Mouse (Mus musculus) liver, embryonic 16.5 days (tissue): ENCODE measurements around the gene Prss23. TPM values are rescaled to one million over a fixed set of nuclear protein-coding genes. Genes with fewer than 3 reads are reported as not detected.
A peak's percentile ranks its signal among the peaks of the same experiment; 100 is the strongest.

Experiments used
- ATAC-seq: fragments of 200-750 bp; cut with Nextera tagmentation; 2 replicates; pipeline ENCODE4 v1.8.0; 2017; ENCODE audit warnings: low read depth, mild to moderate bottlenecking, moderate number of reproducible peaks, moderate library complexity
- H3K27ac ChIP-seq: fragments of 300-500 bp; sonication (generic); 2 replicates; pipeline ENCODE4 v1.5.1; 2014; ENCODE audit warnings: mild to moderate bottlenecking, low read length
- H3K27me3 ChIP-seq: fragments of 300-500 bp; sonication (generic); 2 replicates; pipeline ENCODE4 v1.6.1; 2014; ENCODE audit warnings: low read depth, low read length, mixed read lengths; ENCODE audit not compliant: control insufficient read depth, insufficient read depth
- H3K36me3 ChIP-seq: fragments of 300-500 bp; sonication (generic); 2 replicates; pipeline ENCODE4 v1.6.1; 2014; ENCODE audit warnings: mild to moderate bottlenecking; ENCODE audit not compliant: control insufficient read depth, insufficient read depth
- H3K4me1 ChIP-seq: fragments of 300-500 bp; sonication (generic); 2 replicates; pipeline ENCODE4 v1.6.1; 2014; ENCODE audit warnings: low read depth, low read length, mixed read lengths; ENCODE audit not compliant: control insufficient read depth
- H3K4me2 ChIP-seq: fragments of 300-500 bp; sonication (generic); 2 replicates; pipeline ENCODE4 v1.6.1; 2014; ENCODE audit warnings: low read depth, low read length, mixed read lengths
- H3K4me3 ChIP-seq: fragments of 300-500 bp; sonication (generic); 2 replicates; pipeline ENCODE4 v1.5.1; 2014; ENCODE audit warnings: low read depth, mild to moderate bottlenecking, low read length
- H3K9ac ChIP-seq: fragments of 300-500 bp; sonication (generic); 2 replicates; pipeline ENCODE4 v1.6.1; 2014; ENCODE audit warnings: low read depth, low read length
- H3K9me3 ChIP-seq: fragments of 300-500 bp; sonication (generic); replicated peaks from 2 replicates; pipeline ENCODE4 v1.6.1; 2016; ENCODE audit warnings: low read length; ENCODE audit not compliant: control insufficient read depth
- WGBS: fragments of 180-500 bp; shearing (Covaris S2); extraction: QIAGEN DNeasy Blood & Tissue Kit; methylation state at CpG from one replicate; pipeline ENCODE4 v1.1.7; 2014; ENCODE audit not compliant: insufficient replicate concordance; 5-methylcytosine and 5-hydroxymethylcytosine counted together
- polyA plus RNA-seq: library from polyadenylated mRNA; unstranded; fragments of >200 nt; fragmentation: Nextera tagmentation; extraction: Ambion mirVana; gene quantifications from 2 replicates; pipeline ENCODE4 v1.2.1, GENCODE M21; 2015

Gene Prss23
- polyA plus RNA-seq, 1 experiment from 2014 or later = 5.0 TPM

- no peak overlapping the region for H3K27ac ChIP-seq
- no peaks in the 10 kb centered on the region for H3K36me3 ChIP-seq
- H3K4me1 ChIP-seq = no peaks in the 10 kb centered on the region
- H3K4me2 ChIP-seq = no peak overlapping the region
- H3K4me3 ChIP-seq = no peak overlapping the region
- H3K9me3 ChIP-seq = no peaks in the 10 kb centered on the region
- H3K27me3 ChIP-seq = no peaks in the 10 kb centered on the region
- no peak for ATAC-seq
- no peak overlapping the region for H3K9ac ChIP-seq
- WGBS = 55% methylated on average over 5 of the region's 5 CpGs
Measured at GRCm38 (mm10) chr7:89557056-89557455, 30.1 kb upstream of the Prss23 start.

GRCm38 (mm10) chr7:89556652-89557051 is 29.7 kb upstream of the Prss23 start:
- no peaks in the 10 kb centered on the region for H3K9me3 ChIP-seq
- no peak overlapping the region for H3K4me2 ChIP-seq
- WGBS = 50% methylated on average over 4 of the region's 4 CpGs
- ATAC-seq = no peak
- no peak overlapping the region for H3K4me3 ChIP-seq
- H3K27ac ChIP-seq = no peak overlapping the region
- no peaks in the 10 kb centered on the region for H3K4me1 ChIP-seq
- H3K9ac ChIP-seq = no peak overlapping the region
- no peaks in the 10 kb centered on the region for H3K27me3 ChIP-seq
- no peaks in the 10 kb centered on the region for H3K36me3 ChIP-seq

- ATAC-seq = no peak
- Histone ChIP-seq H3K4me1 (no peaks in the 10 kb centered on the region), H3K4me2 (no peak overlapping the region), H3K9me3 (no peaks in the 10 kb centered on the region), H3K27ac (no peak overlapping the region), H3K27me3 (no peaks in the 10 kb centered on the region), H3K9ac (no peak overlapping the region), H3K4me3 (no peak overlapping the region), H3K36me3 (no peaks in the 10 kb centered on the region)
- WGBS = 64% methylated on average over 4 of the region's 4 CpGs
Measured at GRCm38 (mm10) chr7:89555170-89555569, 28.2 kb upstream of the Prss23 start.

- no peak overlapping the region for H3K27ac ChIP-seq
- no peaks in the 10 kb centered on the region for H3K4me1 ChIP-seq
- no peaks in the 10 kb centered on the region for H3K36me3 ChIP-seq
- H3K9ac ChIP-seq = no peak overlapping the region
- WGBS = 39% methylated on average over 1 of the region's 1 CpGs
- no peaks in the 10 kb centered on the region for H3K27me3 ChIP-seq
- ATAC-seq = peak; percentile 59
- no peak overlapping the region for H3K4me3 ChIP-seq
- H3K4me2 ChIP-seq = no peak overlapping the region
- H3K9me3 ChIP-seq = no peaks in the 10 kb centered on the region
Measured at GRCm38 (mm10) chr7:89554068-89554467, 27.1 kb upstream of the Prss23 start.

GRCm38 (mm10) chr7:89540976-89541375 is 14.0 kb upstream of the Prss23 start:
- Histone ChIP-seq H3K27ac (no peak overlapping the region), H3K4me3 (no peak overlapping the region), H3K9me3 (no peaks in the 10 kb centered on the region), H3K36me3 (no peaks in the 10 kb centered on the region), H3K27me3 (no peaks in the 10 kb centered on the region), H3K4me1 (no peaks in the 10 kb centered on the region), H3K4me2 (no peak overlapping the region), H3K9ac (no peak overlapping the region)
- ATAC-seq = no peak
- 56% methylated on average over 2 of the region's 2 CpGs for WGBS

- no peak overlapping the region for H3K9ac ChIP-seq
- no peaks in the 10 kb centered on the region for H3K36me3 ChIP-seq
- no peaks in the 10 kb centered on the region for H3K9me3 ChIP-seq
- no peak overlapping the region for H3K4me3 ChIP-seq
- no peaks in the 10 kb centered on the region for H3K27me3 ChIP-seq
- H3K4me1 ChIP-seq = no peaks in the 10 kb centered on the region
- no peak overlapping the region for H3K4me2 ChIP-seq
- ATAC-seq = no peak
- WGBS = 55% methylated on average over 6 of the region's 6 CpGs
- H3K27ac ChIP-seq = no peak overlapping the region
Measured at GRCm38 (mm10) chr7:89539391-89539790, 12.4 kb upstream of the Prss23 start.

- Histone ChIP-seq H3K9me3 (no peaks in the 10 kb centered on the region), H3K27ac (no peak overlapping the region), H3K4me1 (no peaks in the 10 kb centered on the region), H3K9ac (no peak overlapping the region), H3K4me3 (no peak overlapping the region), H3K36me3 (no peaks in the 10 kb centered on the region), H3K4me2 (no peak overlapping the region), H3K27me3 (no peaks in the 10 kb centered on the region; the same call in 1 of the 2 replicates)
- 19% methylated on average over 4 of the region's 4 CpGs for WGBS
- ATAC-seq = no peak
Measured at GRCm38 (mm10) chr7:89527430-89527856, 456 bp upstream of the Prss23 start.

GRCm38 (mm10) chr7:89523816-89524215 is 3.2 kb downstream of the Prss23 start:
- no peak for ATAC-seq
- H3K4me1 ChIP-seq = no peaks in the 10 kb centered on the region
- WGBS = 61% methylated on average over 4 of the region's 4 CpGs
- no peaks in the 10 kb centered on the region; the same call in 1 of the 2 replicates for H3K27me3 ChIP-seq
- no peak overlapping the region for H3K9ac ChIP-seq
- no peak overlapping the region for H3K4me3 ChIP-seq
- no peaks in the 10 kb centered on the region for H3K36me3 ChIP-seq
- H3K27ac ChIP-seq = no peak overlapping the region
- H3K9me3 ChIP-seq = no peaks in the 10 kb centered on the region
- H3K4me2 ChIP-seq = no peak overlapping the region

- H3K9me3 ChIP-seq = no peaks in the 10 kb centered on the region
- H3K4me2 ChIP-seq = no peak overlapping the region
- H3K4me3 ChIP-seq = no peak overlapping the region
- H3K27ac ChIP-seq = no peak overlapping the region
- 46% methylated on average over 10 of the region's 10 CpGs for WGBS
- no peak for ATAC-seq
- H3K27me3 ChIP-seq = peaks cover 12% of the 10 kb centered on the region
- H3K9ac ChIP-seq = no peak overlapping the region
- no peaks in the 10 kb centered on the region for H3K4me1 ChIP-seq
- no peaks in the 10 kb centered on the region for H3K36me3 ChIP-seq
Measured at GRCm38 (mm10) chr7:89522170-89522569, 4.8 kb downstream of the Prss23 start.
